Mouse (Mus musculus): ENCODE data around the gene Snrnp40. TPM values are rescaled to one million over a fixed set of nuclear protein-coding genes. Genes with fewer than 3 reads are reported as not detected.

The Snrnp40 gene
- polyA plus RNA-seq (2012; rRNA removed) = 30.3 and 40.3 TPM in 2 replicates

GRCm38 (mm10) chr4:130359486-130360237 is at the start of gene Snrnp40, which contains the start of gene Zcchc17:
TSS of gene Snrnp40 (plus strand) at chr4:130360132.
TSS of gene Zcchc17 (minus strand) at chr4:130359943.
- H3K4me3 ChIP-seq (ENCODE audit: extremely low read depth, insufficient read depth, insufficient read length) = peak within 1 kb of the TSS; percentile 91
- TF ChIP-seq CTCF (IDR thresholded peaks at IDR 0.05; ENCODE audit: extremely low read depth, insufficient read depth, insufficient read length, insufficient replicate concordance) (no peak), POLR2A (IDR thresholded peaks at IDR 0.05; ENCODE audit: low read depth, low read length) (peak; percentile 73)
- H3K27me3 ChIP-seq (ENCODE audit: control insufficient read depth, insufficient read depth, low read length) = no peaks in the 10 kb centered on the region
- peak; percentile 99 for DNase-seq (ENCODE audit: low read depth in 1 of 2, low spot score in 2 of 2)
- H3K36me3 ChIP-seq (ENCODE audit: control insufficient read depth, insufficient read depth, low read length) = peaks cover 4% of the 10 kb centered on the region; the same call in 1 of the 2 replicates
- peaks cover 2% of the 10 kb centered on the region; the same call in 1 of the 2 replicates for H3K4me1 ChIP-seq (ENCODE audit: control insufficient read depth, insufficient read depth, insufficient read length)
- H3K27ac ChIP-seq (ENCODE audit: insufficient read depth, low read length) = peak within 1 kb of the TSS; percentile 68
- WGBS = under 1% methylated on average over 49 of the region's 49 CpGs

- no peak for DNase-seq (ENCODE audit: low read depth in 1 of 2, low spot score in 2 of 2)
- Histone ChIP-seq H3K4me1 (ENCODE audit: control insufficient read depth, insufficient read depth, insufficient read length) (peaks cover 8% of the 10 kb centered on the region; the same call in 1 of the 2 replicates), H3K36me3 (ENCODE audit: control insufficient read depth, insufficient read depth, low read length) (peaks cover 3% of the 10 kb centered on the region), H3K4me3 (ENCODE audit: extremely low read depth, insufficient read depth, insufficient read length) (no peak overlapping the region), H3K27me3 (ENCODE audit: control insufficient read depth, insufficient read depth, low read length) (peaks cover 13% of the 10 kb centered on the region), H3K27ac (ENCODE audit: insufficient read depth, low read length) (no peak overlapping the region)
- WGBS = 82% methylated on average over 3 of the region's 3 CpGs
- TF ChIP-seq POLR2A (IDR thresholded peaks at IDR 0.05; ENCODE audit: low read depth, low read length) (no peak), CTCF (IDR thresholded peaks at IDR 0.05; ENCODE audit: extremely low read depth, insufficient read depth, insufficient read length, insufficient replicate concordance) (no peak)
Observed at GRCm38 (mm10) chr4:130312526-130312925, 47.4 kb upstream of the Snrnp40 start.

- Histone ChIP-seq H3K4me1 (ENCODE audit: control insufficient read depth, insufficient read depth, insufficient read length) (0 out of 2 replicates have a peak, but pooled peaks cover 2% of the 10 kb centered on the region), H3K36me3 (ENCODE audit: control insufficient read depth, insufficient read depth, low read length) (peaks cover 3% of the 10 kb centered on the region), H3K4me3 (ENCODE audit: extremely low read depth, insufficient read depth, insufficient read length) (no peak overlapping the region), H3K27me3 (ENCODE audit: control insufficient read depth, insufficient read depth, low read length) (peaks cover 4% of the 10 kb centered on the region), H3K27ac (ENCODE audit: insufficient read depth, low read length) (no peak overlapping the region)
- WGBS = 90% methylated on average over 4 of the region's 4 CpGs
- DNase-seq (ENCODE audit: low read depth in 1 of 2, low spot score in 2 of 2) = no peak
- TF ChIP-seq CTCF (IDR thresholded peaks at IDR 0.05; ENCODE audit: extremely low read depth, insufficient read depth, insufficient read length, insufficient replicate concordance) (no peak), POLR2A (IDR thresholded peaks at IDR 0.05; ENCODE audit: low read depth, low read length) (no peak)
Observed at GRCm38 (mm10) chr4:130313552-130313951, 46.4 kb upstream of the Snrnp40 start.

- no peak for DNase-seq (ENCODE audit: low read depth in 1 of 2, low spot score in 2 of 2)
- 0 out of 2 replicates have a peak overlapping the region, but pooled peaks have one; percentile 15 for H3K27ac ChIP-seq (ENCODE audit: insufficient read depth, low read length)
- H3K4me1 ChIP-seq (ENCODE audit: control insufficient read depth, insufficient read depth, insufficient read length) = 0 out of 2 replicates have a peak, but pooled peaks cover 2% of the 10 kb centered on the region
- H3K4me3 ChIP-seq (ENCODE audit: extremely low read depth, insufficient read depth, insufficient read length) = no peak overlapping the region
- TF ChIP-seq POLR2A (IDR thresholded peaks at IDR 0.05; ENCODE audit: low read depth, low read length) (no peak), CTCF (IDR thresholded peaks at IDR 0.05; ENCODE audit: extremely low read depth, insufficient read depth, insufficient read length, insufficient replicate concordance) (no peak)
- H3K27me3 ChIP-seq (ENCODE audit: control insufficient read depth, insufficient read depth, low read length) = no peaks in the 10 kb centered on the region
- WGBS = 86% methylated on average over 13 of the region's 13 CpGs
- H3K36me3 ChIP-seq (ENCODE audit: control insufficient read depth, insufficient read depth, low read length) = peaks cover 5% of the 10 kb centered on the region
Observed at GRCm38 (mm10) chr4:130315771-130316527, 44.0 kb upstream of the Snrnp40 start.

GRCm38 (mm10) chr4:130316691-130317090 is 43.2 kb upstream of the Snrnp40 start:
- H3K27ac ChIP-seq (ENCODE audit: insufficient read depth, low read length) = 0 out of 2 replicates have a peak overlapping the region, but pooled peaks have one; percentile 15
- 57% methylated on average over 10 of the region's 10 CpGs for WGBS

GRCm38 (mm10) chr4:130318122-130318521 is 41.8 kb upstream of the Snrnp40 start:
- Histone ChIP-seq H3K27ac (ENCODE audit: insufficient read depth, low read length) (no peak overlapping the region), H3K4me1 (ENCODE audit: control insufficient read depth, insufficient read depth, insufficient read length) (0 out of 2 replicates have a peak, but pooled peaks cover 2% of the 10 kb centered on the region), H3K27me3 (ENCODE audit: control insufficient read depth, insufficient read depth, low read length) (no peaks in the 10 kb centered on the region), H3K36me3 (ENCODE audit: control insufficient read depth, insufficient read depth, low read length) (peaks cover 10% of the 10 kb centered on the region), H3K4me3 (ENCODE audit: extremely low read depth, insufficient read depth, insufficient read length) (no peak overlapping the region)
- no peak for DNase-seq (ENCODE audit: low read depth in 1 of 2, low spot score in 2 of 2)
- 92% methylated on average over 3 of the region's 3 CpGs for WGBS
- TF ChIP-seq CTCF (IDR thresholded peaks at IDR 0.05; ENCODE audit: extremely low read depth, insufficient read depth, insufficient read length, insufficient replicate concordance) (no peak), POLR2A (IDR thresholded peaks at IDR 0.05; ENCODE audit: low read depth, low read length) (no peak)

More at GRCm38 (mm10) chr4:130316691-130317090, 43.2 kb upstream of the Snrnp40 start:
- DNase-seq (ENCODE audit: low read depth in 1 of 2, low spot score in 2 of 2) = no peak
- Histone ChIP-seq H3K4me1 (ENCODE audit: control insufficient read depth, insufficient read depth, insufficient read length) (0 out of 2 replicates have a peak, but pooled peaks cover 2% of the 10 kb centered on the region), H3K4me3 (ENCODE audit: extremely low read depth, insufficient read depth, insufficient read length) (no peak overlapping the region), H3K27me3 (ENCODE audit: control insufficient read depth, insufficient read depth, low read length) (no peaks in the 10 kb centered on the region), H3K36me3 (ENCODE audit: control insufficient read depth, insufficient read depth, low read length) (peaks cover 6% of the 10 kb centered on the region)
- TF ChIP-seq POLR2A (IDR thresholded peaks at IDR 0.05; ENCODE audit: low read depth, low read length) (no peak), CTCF (IDR thresholded peaks at IDR 0.05; ENCODE audit: extremely low read depth, insufficient read depth, insufficient read length, insufficient replicate concordance) (no peak)
